Mouse (Mus musculus) liver, embryonic 14.5 days (tissue): ENCODE measurements around the gene Cyp20a1. TPM values are rescaled to one million over a fixed set of nuclear protein-coding genes. Genes with fewer than 3 reads are reported as not detected.

Experiments used
- ATAC-seq: fragments of 200-750 bp; cut with Nextera tagmentation; 2 replicates; pipeline ENCODE4 v1.8.0; 2017; ENCODE audit warnings: moderate number of reproducible peaks, mild to moderate bottlenecking, moderate library complexity; ENCODE audit not compliant: insufficient read depth
- DNase-seq, 3 experiments: peaks; one replicate each; pipeline ENCODE4 v3.0.0-alpha.2; 2012 to 2013; ENCODE audit warnings: low read depth in 3 of 3, low spot score in 3 of 3
- H3K27ac ChIP-seq: fragments of 300-500 bp; sonication (generic); 2 replicates; pipeline ENCODE4 v1.5.1; 2014; ENCODE audit warnings: moderate library complexity, mild to moderate bottlenecking, control low read depth, inconsistent platforms
- H3K27me3 ChIP-seq: fragments of 300-500 bp; sonication (generic); 2 replicates; pipeline ENCODE4 v1.6.1; 2014; ENCODE audit warnings: mild to moderate bottlenecking, low read length, moderate library complexity; ENCODE audit not compliant: control insufficient read depth, insufficient read depth
- H3K36me3 ChIP-seq: fragments of 300-500 bp; sonication (generic); replicated peaks from 2 replicates; pipeline ENCODE4 v1.6.1; 2014; ENCODE audit warnings: low read depth; ENCODE audit not compliant: control insufficient read depth, insufficient read depth
- H3K4me1 ChIP-seq, 2 experiments: fragments of 200-500 bp in 1 of 2; fragments of 300-500 bp in 1 of 2; sonication (generic) in 1 of 2; replicated peaks; 2 replicates each; pipeline ENCODE4 v1.6.1; 2012 to 2014; ENCODE audit warnings: antibody characterized with exemption in 1 of 2, inconsistent platforms in 1 of 2, low read length in 1 of 2; ENCODE audit not compliant: control insufficient read depth in 2 of 2, insufficient read depth in 2 of 2
- H3K4me2 ChIP-seq: fragments of 300-500 bp; sonication (generic); 2 replicates; pipeline ENCODE4 v1.6.1; 2014; ENCODE audit warnings: low read depth, mild to moderate bottlenecking, control low read depth, moderate library complexity
- H3K4me3 ChIP-seq, 2 experiments: fragments of 200-500 bp in 1 of 2; fragments of 300-500 bp in 1 of 2; sonication (generic) in 1 of 2; 2 replicates each; pipeline ENCODE4 v1.5.1; 2012 to 2014; ENCODE audit warnings: low read depth in 2 of 2, low read length in 2 of 2, mild to moderate bottlenecking in 2 of 2, control low read depth in 1 of 2, inconsistent platforms in 1 of 2, moderate library complexity in 1 of 2; ENCODE audit not compliant: insufficient read depth in 1 of 2
- H3K9ac ChIP-seq: fragments of 300-500 bp; sonication (generic); replicated peaks from 2 replicates; pipeline ENCODE4 v1.6.1; 2014; ENCODE audit warnings: mild to moderate bottlenecking, control low read depth, moderate library complexity
- H3K9me3 ChIP-seq: fragments of 300-500 bp; sonication (generic); 2 replicates; pipeline ENCODE4 v1.6.1; 2016; ENCODE audit warnings: low read length, mixed read lengths; ENCODE audit not compliant: control insufficient read depth
- CTCF ChIP-seq: IDR thresholded peaks from 2 replicates; pipeline ENCODE4 v1.5.1; 2016; ENCODE audit warnings: antibody characterized with exemption, low read depth, control low read depth
- EP300 ChIP-seq: IDR thresholded peaks from 2 replicates; pipeline ENCODE4 v1.6.1; 2016; ENCODE audit warnings: antibody characterized with exemption, low read depth
- WGBS: fragments of 180-500 bp; shearing (Covaris S2); extraction: QIAGEN DNeasy Blood & Tissue Kit; methylation state at CpG from one replicate; pipeline ENCODE4 v1.1.7; 2014; ENCODE audit not compliant: insufficient replicate concordance; 5-methylcytosine and 5-hydroxymethylcytosine counted together
- polyA plus RNA-seq, 2 experiments: library from polyadenylated mRNA; depleted of rRNA in 1 of 2; stranded (reverse) in 1 of 2; unstranded in 1 of 2; fragments of >200 nt; fragmentation: Nextera tagmentation in 1 of 2; extraction: Ambion mirVana in 1 of 2; gene quantifications; 2 replicates each; pipeline versions ENCODE4 v1.2.1 to v1.2.3; 2012 to 2014

Cyp20a1 gene
- polyA plus RNA-seq, 2 experiments, result 3.1 to 8.0 TPM

DNA sequence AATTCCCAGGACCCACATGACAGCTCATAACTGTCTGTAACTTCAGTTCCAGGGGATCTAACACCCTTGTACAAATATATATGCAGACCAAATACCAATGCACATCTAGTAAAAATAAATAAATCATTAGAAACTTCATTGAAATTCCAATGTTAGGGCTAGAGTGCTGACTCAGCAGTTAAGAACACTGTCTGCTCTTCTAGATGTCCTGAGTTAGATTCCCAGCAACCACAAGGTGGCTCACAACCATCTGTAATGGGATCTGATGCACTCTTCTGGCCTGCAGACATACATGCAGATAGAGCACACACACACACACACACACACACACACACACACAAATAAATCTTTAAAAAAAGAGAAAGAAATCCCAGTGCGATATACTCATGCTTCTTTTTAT is 61.7 kb downstream of the Cyp20a1 start:
- ATAC-seq (no peak), DNase-seq (no peak)
- 76% methylated on average over 1 of the region's 1 CpGs for WGBS

DNA sequence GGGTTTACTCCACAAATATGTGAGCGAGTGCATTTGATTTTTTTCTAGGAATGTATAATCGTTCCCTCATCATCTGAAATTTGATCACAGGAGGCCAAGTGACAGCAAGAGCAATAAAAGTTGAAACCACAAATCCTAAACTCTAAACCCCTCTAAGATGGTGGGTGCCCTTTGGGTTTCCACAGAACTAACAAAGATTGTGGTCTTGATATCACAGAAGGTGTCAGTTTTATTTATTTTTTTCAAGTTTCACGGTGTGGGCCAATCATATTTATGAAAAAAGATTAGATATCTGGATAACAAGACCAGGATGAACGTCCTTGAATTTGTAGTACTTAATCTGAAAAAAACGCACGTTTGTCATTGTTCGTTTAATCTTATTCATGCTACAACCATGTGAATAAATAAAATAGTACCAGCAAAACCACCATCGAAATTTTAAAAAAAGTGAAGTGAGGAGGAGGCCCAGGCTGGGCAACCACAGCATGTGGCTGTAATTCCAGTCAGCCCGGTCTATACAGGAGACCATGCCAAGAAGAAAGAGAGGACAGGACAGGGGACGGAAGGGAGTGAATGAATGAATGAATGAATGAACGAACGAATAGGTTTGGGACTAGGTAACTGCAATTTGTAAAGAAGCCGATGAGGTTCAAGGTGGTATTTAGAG is 65.5 kb downstream of the Cyp20a1 start:
- Histone ChIP-seq H3K4me1 (peaks cover 0 to 4% of the 10 kb centered on the region in 2 experiments; a peak in 3 of 4 replicates), H3K27ac (no peak overlapping the region; the same call in 1 of the 2 replicates), H3K9ac (peak overlapping the region; percentile 35; the same call in 1 of the 2 replicates), H3K9me3 (no peaks in the 10 kb centered on the region), H3K4me3 (peak overlapping the region; percentile 75 to 86), H3K4me2 (peak overlapping the region; percentile 91), H3K36me3 (no peaks in the 10 kb centered on the region), H3K27me3 (no peaks in the 10 kb centered on the region)
- DNase-seq (no peak), ATAC-seq (peak; percentile 11)
- TF ChIP-seq EP300, result no peak
- no peak for TF ChIP-seq CTCF
- WGBS, result 29% methylated on average over 13 of the region's 13 CpGs

More for the DNA sequence above, 61.7 kb downstream of the Cyp20a1 start:
- Histone ChIP-seq H3K36me3 (no peaks in the 10 kb centered on the region), H3K9ac (no peak overlapping the region), H3K4me2 (no peak overlapping the region), H3K27me3 (no peaks in the 10 kb centered on the region), H3K4me3 (no peak overlapping the region), H3K9me3 (no peaks in the 10 kb centered on the region), H3K4me1 (peaks cover 0 to 2% of the 10 kb centered on the region in 2 experiments; a peak in 1 of 4 replicates), H3K27ac (no peak overlapping the region)
- TF ChIP-seq EP300 (no peak), CTCF (peak; percentile 20; the same call in 1 of the 2 replicates)

DNA sequence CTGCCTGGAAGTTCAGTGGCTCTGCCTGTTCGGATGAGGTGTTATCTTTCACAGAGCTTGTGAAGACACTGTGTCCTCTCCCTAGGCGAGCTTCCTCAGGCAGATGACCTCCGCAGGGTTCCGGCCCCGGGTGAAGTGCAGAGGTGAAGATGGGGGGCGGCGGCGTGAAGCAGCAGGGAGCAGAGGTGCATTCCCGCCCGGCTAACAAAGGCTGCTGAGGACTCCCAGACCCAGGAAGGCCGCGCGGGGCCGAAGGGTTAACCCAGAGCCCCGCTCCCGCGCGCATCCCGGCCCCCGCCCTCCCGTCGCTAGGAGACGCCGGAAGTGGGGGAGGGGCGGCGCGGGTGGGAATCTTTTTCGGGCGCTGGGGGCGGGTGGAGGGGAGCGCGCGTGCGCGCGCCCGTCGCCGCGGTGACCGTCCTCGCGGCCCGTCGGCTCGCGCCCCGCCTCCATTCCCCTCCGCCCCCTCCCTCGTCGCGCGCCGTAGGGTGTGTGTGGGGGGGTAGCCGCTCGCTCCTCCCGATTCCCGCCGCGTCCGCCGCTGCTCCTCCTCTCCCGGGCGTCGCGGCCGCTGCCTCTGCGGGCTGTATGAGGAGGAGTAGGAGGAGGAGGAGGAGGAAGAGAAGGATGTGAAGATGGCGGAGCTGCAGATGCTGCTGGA is 66.2 kb downstream of the Cyp20a1 start, which contains the start of gene Abi2:
Gene Abi2, plus strand, starts transcription at position 452 of the 661 bp plus-strand sequence.
- TF ChIP-seq EP300 (no peak; the same call in 1 of the 2 replicates), CTCF (no peak)
- Histone ChIP-seq H3K27ac (peak within 1 kb of the TSS; percentile 42), H3K9ac (peak within 1 kb of the TSS; percentile 73), H3K4me2 (peak within 1 kb of the TSS; percentile 91), H3K9me3 (no peaks in the 10 kb centered on the region), H3K36me3 (no peaks in the 10 kb centered on the region), H3K4me1 (peaks cover 0 to 4% of the 10 kb centered on the region in 2 experiments; a peak in 3 of 4 replicates), H3K27me3 (no peaks in the 10 kb centered on the region), H3K4me3 (peak within 1 kb of the TSS; percentile 75 to 86)
- DNase-seq (peak; percentile 53 to 63 (median 61)), ATAC-seq (peak; percentile 88)
- 1% methylated on average over 59 of the region's 69 CpGs for WGBS

DNA sequence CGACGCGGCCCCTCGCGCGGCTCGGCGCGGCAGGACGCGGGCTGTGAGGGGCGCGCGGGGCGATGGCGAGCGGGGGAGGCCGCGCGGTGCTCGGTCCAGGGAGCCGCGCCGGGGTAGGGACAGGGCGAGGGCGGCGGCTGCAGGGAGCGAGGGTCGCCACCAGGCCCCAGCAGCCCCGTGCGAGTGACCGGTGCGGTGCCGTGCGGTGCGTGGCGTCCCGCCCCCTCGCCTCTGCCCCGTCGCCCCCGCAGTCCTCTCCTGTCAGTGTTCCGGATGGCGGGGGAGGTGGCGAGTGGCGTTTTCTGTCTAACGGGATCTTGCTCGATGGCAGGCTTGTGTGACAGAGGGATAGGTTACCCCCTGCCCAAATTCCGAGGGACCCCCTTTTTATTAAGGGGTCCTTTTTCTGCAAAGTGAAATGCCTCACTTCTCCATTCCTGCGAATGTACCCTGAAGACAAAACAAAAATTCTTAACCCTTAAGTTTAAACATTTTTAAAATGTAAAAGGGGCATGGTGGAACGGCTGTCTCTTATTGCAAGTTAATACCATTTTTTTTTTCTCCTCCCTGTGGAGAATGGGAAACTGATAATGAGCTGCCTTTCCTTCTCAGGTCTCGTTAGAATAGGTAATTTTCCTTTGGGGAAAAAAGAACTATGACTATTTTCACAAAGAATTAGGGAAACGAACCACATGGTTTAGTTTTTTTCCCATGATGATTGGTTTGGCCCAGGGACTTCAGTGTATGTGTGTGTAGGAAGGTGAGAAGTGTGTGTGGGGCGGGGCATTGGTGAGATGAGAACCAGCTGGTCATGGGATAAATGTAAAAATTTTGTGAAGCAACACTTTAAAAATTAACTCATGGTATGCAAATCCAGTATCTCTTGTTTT is 67.0 kb downstream of the Cyp20a1 start:
- Histone ChIP-seq H3K27me3 (no peaks in the 10 kb centered on the region), H3K9me3 (no peaks in the 10 kb centered on the region), H3K27ac (peak overlapping the region; percentile 42), H3K9ac (peak overlapping the region; percentile 73), H3K4me2 (peak overlapping the region; percentile 91), H3K4me1 (peaks cover 0 to 4% of the 10 kb centered on the region in 2 experiments; a peak in 3 of 4 replicates), H3K4me3 (peak overlapping the region; percentile 75 to 86), H3K36me3 (no peaks in the 10 kb centered on the region)
- TF ChIP-seq EP300, result no peak
- TF ChIP-seq CTCF, result no peak
- 2% methylated on average over 53 of the region's 54 CpGs for WGBS
- no peak for DNase-seq
- peak; percentile 62 for ATAC-seq
